Mouse (Mus musculus): ENCODE measurements around the gene Fam174a. TPM values are rescaled to one million over a fixed set of nuclear protein-coding genes. Genes with fewer than 3 reads are reported as not detected.

The Fam174a gene
- polyA plus RNA-seq, 1 experiment from 2014 or later: 27.3 TPM

- no peak for ATAC-seq (ENCODE audit: low FRiP score)
- Histone ChIP-seq H3K27me3 (no peaks in the 10 kb centered on the region), H3K4me1 (replicated peaks) (no peaks in the 10 kb centered on the region), H3K4me2 (no peak overlapping the region), H3K27ac (no peak overlapping the region), H3K9ac (no peak overlapping the region), H3K9me3 (no peaks in the 10 kb centered on the region), H3K36me3 (no peaks in the 10 kb centered on the region), H3K4me3 (no peak overlapping the region)
- WGBS: 77% methylated on average over 5 of the region's 5 CpGs
Observed at GRCm38 (mm10) chr1:95343585-95344485, 30.4 kb downstream of the Fam174a start.

- 70% methylated on average over 1 of the region's 1 CpGs for WGBS
- Histone ChIP-seq H3K27ac (no peak overlapping the region), H3K4me1 (replicated peaks) (no peaks in the 10 kb centered on the region), H3K9me3 (no peaks in the 10 kb centered on the region), H3K4me2 (no peak overlapping the region), H3K9ac (no peak overlapping the region), H3K4me3 (no peak overlapping the region), H3K36me3 (no peaks in the 10 kb centered on the region), H3K27me3 (no peaks in the 10 kb centered on the region)
- no peak for ATAC-seq (ENCODE audit: low FRiP score)
Observed at GRCm38 (mm10) chr1:95354146-95354545, 40.7 kb downstream of the Fam174a start.

- Histone ChIP-seq H3K4me3 (no peak overlapping the region), H3K4me1 (replicated peaks) (no peaks in the 10 kb centered on the region), H3K36me3 (no peaks in the 10 kb centered on the region), H3K9ac (no peak overlapping the region), H3K27me3 (no peaks in the 10 kb centered on the region), H3K9me3 (no peaks in the 10 kb centered on the region), H3K27ac (no peak overlapping the region), H3K4me2 (no peak overlapping the region)
- no peak for ATAC-seq (ENCODE audit: low FRiP score)
- WGBS: 77% methylated on average over 4 of the region's 4 CpGs
Observed at GRCm38 (mm10) chr1:95356904-95357303, 43.5 kb downstream of the Fam174a start.

GRCm38 (mm10) chr1:95363692-95364091 lies 50.3 kb downstream of the Fam174a start:
- no peaks in the 10 kb centered on the region for H3K4me1 ChIP-seq (replicated peaks)
- no peaks in the 10 kb centered on the region for H3K36me3 ChIP-seq
- no peak overlapping the region for H3K4me2 ChIP-seq
- H3K27me3 ChIP-seq: no peaks in the 10 kb centered on the region
- no peak overlapping the region for H3K9ac ChIP-seq
- H3K4me3 ChIP-seq: no peak overlapping the region
- no peak overlapping the region for H3K27ac ChIP-seq
- no peak for ATAC-seq (ENCODE audit: low FRiP score)
- 69% methylated on average over 2 of the region's 2 CpGs for WGBS
- no peaks in the 10 kb centered on the region for H3K9me3 ChIP-seq

- Histone ChIP-seq H3K9ac (no peak overlapping the region), H3K36me3 (no peaks in the 10 kb centered on the region), H3K4me3 (no peak overlapping the region), H3K9me3 (no peaks in the 10 kb centered on the region), H3K4me1 (replicated peaks) (no peaks in the 10 kb centered on the region), H3K4me2 (no peak overlapping the region), H3K27ac (no peak overlapping the region), H3K27me3 (no peaks in the 10 kb centered on the region)
- no peak for ATAC-seq (ENCODE audit: low FRiP score)
- WGBS: 78% methylated on average over 4 of the region's 4 CpGs
Observed at GRCm38 (mm10) chr1:95366616-95367373, 53.4 kb downstream of the Fam174a start.

GRCm38 (mm10) chr1:95367748-95368147 lies 54.3 kb downstream of the Fam174a start:
- WGBS: 95% methylated on average over 4 of the region's 4 CpGs
- H3K4me3 ChIP-seq: no peak overlapping the region
- no peak overlapping the region for H3K4me2 ChIP-seq
- no peak overlapping the region for H3K27ac ChIP-seq
- no peaks in the 10 kb centered on the region for H3K36me3 ChIP-seq
- H3K9me3 ChIP-seq: no peaks in the 10 kb centered on the region
- no peaks in the 10 kb centered on the region for H3K27me3 ChIP-seq
- ATAC-seq (ENCODE audit: low FRiP score): no peak
- H3K4me1 ChIP-seq (replicated peaks): no peaks in the 10 kb centered on the region
- H3K9ac ChIP-seq: no peak overlapping the region

GRCm38 (mm10) chr1:95375443-95375842 lies 62.0 kb downstream of the Fam174a start:
- Histone ChIP-seq H3K4me3 (no peak overlapping the region), H3K9ac (no peak overlapping the region), H3K27ac (no peak overlapping the region), H3K4me1 (replicated peaks) (no peaks in the 10 kb centered on the region), H3K9me3 (no peaks in the 10 kb centered on the region), H3K27me3 (no peaks in the 10 kb centered on the region), H3K4me2 (no peak overlapping the region), H3K36me3 (no peaks in the 10 kb centered on the region)
- no peak for ATAC-seq (ENCODE audit: low FRiP score)
- 73% methylated on average over 6 of the region's 6 CpGs for WGBS

- H3K27ac ChIP-seq: no peak overlapping the region
- ATAC-seq (ENCODE audit: low FRiP score): no peak
- no peak overlapping the region for H3K4me3 ChIP-seq
- 84% methylated on average over 2 of the region's 2 CpGs for WGBS
- no peaks in the 10 kb centered on the region for H3K4me1 ChIP-seq (replicated peaks)
- H3K9me3 ChIP-seq: 0 out of 2 replicates have a peak, but pooled peaks cover 2% of the 10 kb centered on the region
- no peak overlapping the region for H3K9ac ChIP-seq
- H3K36me3 ChIP-seq: no peaks in the 10 kb centered on the region
- no peak overlapping the region for H3K4me2 ChIP-seq
- H3K27me3 ChIP-seq: no peaks in the 10 kb centered on the region
Observed at GRCm38 (mm10) chr1:95381028-95381427, 67.6 kb downstream of the Fam174a start.

Data from hindbrain, embryonic 13.5 days (tissue).